19 mouse cellular contexts compared by ENCODE assay signal in the genomic region with DNA sequence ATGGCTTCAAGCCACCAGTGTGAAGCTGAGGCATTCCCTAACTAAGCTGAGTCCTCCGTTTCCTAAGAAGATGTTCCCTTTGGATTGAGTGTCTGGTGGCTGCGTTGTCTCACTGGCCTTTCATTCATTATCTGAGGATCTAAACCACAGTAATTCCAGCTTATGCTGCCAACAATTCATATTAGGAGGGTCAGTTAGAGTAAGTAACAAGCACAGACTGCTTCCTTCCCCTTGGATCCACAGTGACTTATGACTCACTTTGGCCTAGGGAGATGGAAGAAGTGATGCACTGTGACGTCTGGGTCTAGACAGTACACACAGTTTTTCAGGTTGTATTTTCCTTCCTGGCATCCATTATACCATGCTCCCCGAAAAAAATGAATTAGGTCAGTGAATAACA. TPM values are rescaled to one million over a fixed set of nuclear protein-coding genes. Genes with fewer than 3 reads are reported as not detected.
"Had no signal": no experiment of that assay in that cellular context is flagged by ENCODE, and none has a peak within 500 bp of the region (broad histone marks: within the 10 kb centered on the region; RNA-seq: fewer than 3 reads in every experiment).

No protein-coding gene starts in this region.

- H3K27me3 ChIP-seq: midbrain, embryonic 12.5 days; neural tube, embryonic 13.5 days; stomach, embryonic 15.5 days had no signal

- ATAC-seq: midbrain, embryonic 16.5 days had no signal

- H3K9ac ChIP-seq: lung, embryonic 14.5 days; midbrain, embryonic 12.5 days; neural tube, embryonic 13.5 days; stomach, embryonic 15.5 days had no signal

- H3K27ac ChIP-seq: midbrain, embryonic 10.5 days; midbrain, embryonic 12.5 days; neural tube, embryonic 13.5 days; stomach, embryonic 15.5 days; stomach, postnatal 0 days had no signal

- H3K4me2 ChIP-seq: lung, embryonic 14.5 days; midbrain, embryonic 12.5 days; neural tube, embryonic 13.5 days; stomach, embryonic 15.5 days had no signal

- H3K4me3 ChIP-seq: midbrain, embryonic 10.5 days; midbrain, embryonic 12.5 days; myocyte; neural tube, embryonic 13.5 days; stomach, embryonic 15.5 days had no signal

- H3K4me1 ChIP-seq: midbrain, embryonic 10.5 days; midbrain, embryonic 12.5 days; neural tube, embryonic 13.5 days; stomach, embryonic 15.5 days had no signal

- DNase-seq: lung, adult 18-20 months; lung, embryonic 14.5 days; lung, postnatal 10 days; lung, postnatal 4 days; midbrain, embryonic 14.5 days; right cerebral cortex, postnatal 14 days; thymus, postnatal 14 days; thymus, postnatal 36 days had no signal

- H3K36me3 ChIP-seq: midbrain, embryonic 10.5 days; midbrain, embryonic 12.5 days; neural tube, embryonic 13.5 days; stomach, embryonic 15.5 days had no signal

- H3K9me3 ChIP-seq: midbrain, embryonic 10.5 days; midbrain, embryonic 12.5 days; neural tube, embryonic 13.5 days; stomach, embryonic 15.5 days had no signal

RNA-seq across cellular contexts. Expression of gene Npy, which starts 57.8 kb away (rescaled TPM):
- total RNA-seq: megakaryocyte, adult 5-6 weeks; megakaryocyte-erythroid progenitor cell, adult 5-6 weeks; neutrophil, adult 5-6 weeks had no signal
- polyA plus RNA-seq: lung, embryonic 14.5 days; myocyte; testis, adult 2 months had no signal
